Mouse (Mus musculus) kidney, embryonic 16.5 days (tissue): ENCODE measurements at regions not wholly inside any gene's neighbourhood (a gene's known extent, or its start where the extent isn't known, plus 50 kb on each side); places are given as distances from the start of the nearest gene placed in this dataset.

Experiments used
- ATAC-seq: fragments of 200-750 bp; cut with Nextera tagmentation; 2 replicates; pipeline ENCODE4 v1.8.0; 2017; ENCODE audit warnings: moderate TSS enrichment; ENCODE audit not compliant: low FRiP score, low TSS enrichment
- H3K27ac ChIP-seq: fragments of 300-500 bp; sonication (generic); 2 replicates; pipeline ENCODE4 v1.5.1; 2014; ENCODE audit warnings: low read length
- H3K27me3 ChIP-seq: fragments of 300-500 bp; sonication (generic); 2 replicates; pipeline ENCODE4 v1.6.1; 2014; ENCODE audit warnings: low read length, control low read depth, mixed read lengths; ENCODE audit not compliant: insufficient read depth
- H3K36me3 ChIP-seq: fragments of 300-500 bp; sonication (generic); 2 replicates; pipeline ENCODE4 v1.6.1; 2014; ENCODE audit warnings: low read length, control low read depth, mixed read lengths; ENCODE audit not compliant: insufficient read depth
- H3K4me1 ChIP-seq: fragments of 300-500 bp; sonication (generic); 2 replicates; pipeline ENCODE4 v1.6.1; 2014; ENCODE audit warnings: low read length, control low read depth, mixed read lengths; ENCODE audit not compliant: insufficient read depth
- H3K4me2 ChIP-seq: fragments of 300-500 bp; sonication (generic); replicated peaks from 2 replicates; pipeline ENCODE4 v1.6.1; 2014; ENCODE audit warnings: low read depth, low read length
- H3K4me3 ChIP-seq: fragments of 300-500 bp; sonication (generic); 2 replicates; pipeline ENCODE4 v1.5.1; 2014; ENCODE audit warnings: mild to moderate bottlenecking, low read length
- H3K9ac ChIP-seq: fragments of 300-500 bp; sonication (generic); replicated peaks from 2 replicates; pipeline ENCODE4 v1.6.1; 2014; ENCODE audit warnings: low read length
- H3K9me3 ChIP-seq: fragments of 300-500 bp; sonication (generic); 2 replicates; pipeline ENCODE4 v1.6.1; 2016; ENCODE audit warnings: low read length, control low read depth
- WGBS: fragments of 180-500 bp; shearing (Covaris S2); extraction: QIAGEN DNeasy Blood & Tissue Kit; methylation state at CpG from one replicate; pipeline ENCODE4 v1.1.7; 2014; 5-methylcytosine and 5-hydroxymethylcytosine counted together

GRCm38 (mm10) chr15:7714641-7715040, 96.0 kb upstream of the Gdnf start:
- WGBS = 79% methylated on average over 1 of the region's 1 CpGs
- no peak for ATAC-seq
- Histone ChIP-seq H3K36me3 (no peaks in the 10 kb centered on the region), H3K9ac (no peak overlapping the region), H3K4me2 (no peak overlapping the region), H3K27ac (no peak overlapping the region), H3K27me3 (no peaks in the 10 kb centered on the region), H3K4me1 (no peaks in the 10 kb centered on the region), H3K9me3 (no peaks in the 10 kb centered on the region), H3K4me3 (no peak overlapping the region)

DNA sequence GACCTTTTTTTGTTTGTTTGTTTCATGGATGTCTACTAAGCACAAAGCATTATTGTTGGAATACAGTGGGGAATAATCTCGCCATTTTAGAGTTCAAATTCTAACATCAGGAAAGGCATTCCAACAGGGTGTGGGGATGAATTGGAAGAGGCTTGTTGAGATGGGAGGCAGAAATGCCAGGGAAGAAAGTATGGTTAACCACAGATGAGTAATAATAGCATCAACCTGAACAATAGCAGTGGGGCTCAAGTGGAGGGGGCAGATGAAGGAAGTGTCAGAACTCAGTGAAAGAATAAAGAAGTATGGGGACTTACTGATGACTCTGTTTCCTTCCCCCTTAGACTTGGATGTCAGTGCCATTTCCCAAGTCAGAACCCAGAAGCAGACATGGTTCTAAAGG, 94.5 kb upstream of the Gdnf start:
- H3K36me3 ChIP-seq = no peaks in the 10 kb centered on the region
- ATAC-seq = no peak
- H3K9ac ChIP-seq = no peak overlapping the region
- no peak overlapping the region for H3K27ac ChIP-seq
- no peaks in the 10 kb centered on the region for H3K27me3 ChIP-seq
- no peaks in the 10 kb centered on the region for H3K4me1 ChIP-seq
- H3K4me2 ChIP-seq = no peak overlapping the region
- H3K4me3 ChIP-seq = no peak overlapping the region
- 97% methylated on average over 1 of the region's 1 CpGs for WGBS
- H3K9me3 ChIP-seq = no peaks in the 10 kb centered on the region

DNA sequence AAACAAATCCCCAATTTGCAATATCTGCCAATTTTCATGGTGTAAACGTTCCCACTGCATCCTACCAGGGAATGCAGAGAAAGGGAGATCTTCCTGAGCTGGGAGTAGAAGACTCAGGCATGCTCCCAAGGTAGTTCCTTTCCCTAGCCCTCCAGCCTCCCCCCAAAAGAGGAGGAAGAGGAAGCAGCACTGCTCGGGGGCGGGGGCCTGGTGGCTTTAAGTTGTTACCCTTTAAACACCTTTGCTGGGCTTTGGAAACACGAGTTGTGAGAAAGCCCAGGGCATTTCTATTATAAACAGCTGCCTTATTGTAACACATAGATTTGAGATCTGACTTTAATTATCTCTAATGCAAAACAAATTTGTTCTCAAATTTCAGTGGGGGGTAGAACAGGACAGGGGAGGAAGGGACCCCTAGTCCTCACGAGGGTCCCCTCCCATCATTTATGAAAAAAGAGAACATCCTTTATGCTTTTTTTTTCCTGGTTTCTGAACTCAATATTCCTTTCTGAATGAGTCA, 87.4 kb upstream of the Gdnf start:
- Histone ChIP-seq H3K4me3 (no peak overlapping the region), H3K36me3 (no peaks in the 10 kb centered on the region), H3K9ac (no peak overlapping the region), H3K4me2 (no peak overlapping the region), H3K27me3 (no peaks in the 10 kb centered on the region), H3K4me1 (no peaks in the 10 kb centered on the region), H3K27ac (no peak overlapping the region), H3K9me3 (no peaks in the 10 kb centered on the region)
- 41% methylated on average over 5 of the region's 5 CpGs for WGBS
- no peak for ATAC-seq

- WGBS = 90% methylated on average over 2 of the region's 2 CpGs
- H3K4me2 ChIP-seq = no peak overlapping the region
- ATAC-seq = no peak
Measured at GRCm38 (mm10) chr15:7723770-7724169, 86.9 kb upstream of the Gdnf start.

GRCm38 (mm10) chr15:7725505-7725904, 85.1 kb upstream of the Gdnf start:
- Histone ChIP-seq H3K36me3 (no peaks in the 10 kb centered on the region), H3K9ac (no peak overlapping the region), H3K4me1 (no peaks in the 10 kb centered on the region), H3K4me3 (no peak overlapping the region), H3K27me3 (no peaks in the 10 kb centered on the region), H3K4me2 (no peak overlapping the region), H3K9me3 (no peaks in the 10 kb centered on the region), H3K27ac (no peak overlapping the region)
- 53% methylated on average over 4 of the region's 4 CpGs for WGBS
- no peak for ATAC-seq

More at GRCm38 (mm10) chr15:7723770-7724169, 86.9 kb upstream of the Gdnf start:
- no peaks in the 10 kb centered on the region for H3K9me3 ChIP-seq
- H3K27me3 ChIP-seq = no peaks in the 10 kb centered on the region
- H3K4me1 ChIP-seq = no peaks in the 10 kb centered on the region
- no peaks in the 10 kb centered on the region for H3K36me3 ChIP-seq
- H3K27ac ChIP-seq = no peak overlapping the region
- no peak overlapping the region for H3K4me3 ChIP-seq
- no peak overlapping the region for H3K9ac ChIP-seq

DNA sequence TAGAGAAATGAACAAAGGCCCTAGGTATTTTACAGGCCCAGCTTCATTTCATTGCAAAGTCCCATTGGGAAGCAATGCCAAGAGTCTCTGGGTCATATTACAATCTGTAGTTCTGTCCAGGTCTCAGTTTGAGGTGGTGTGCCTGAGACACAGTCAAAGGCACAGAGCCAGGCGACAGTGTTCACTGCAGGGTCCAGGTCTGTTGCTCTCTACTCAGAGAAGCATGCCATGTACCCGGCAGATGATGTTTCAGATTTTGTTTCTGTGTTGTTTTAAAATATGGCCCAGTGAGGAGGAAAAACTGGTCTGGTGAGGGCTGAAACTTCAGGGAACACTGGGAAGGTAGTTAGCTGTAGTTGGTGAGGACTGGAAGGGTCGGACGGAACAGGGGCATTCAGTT, 63.1 kb upstream of the Gdnf start:
- no peaks in the 10 kb centered on the region for H3K27me3 ChIP-seq
- H3K36me3 ChIP-seq = no peaks in the 10 kb centered on the region
- H3K4me3 ChIP-seq = no peak overlapping the region
- no peaks in the 10 kb centered on the region for H3K4me1 ChIP-seq
- H3K4me2 ChIP-seq = no peak overlapping the region
- ATAC-seq = no peak
- H3K9ac ChIP-seq = no peak overlapping the region
- no peaks in the 10 kb centered on the region for H3K9me3 ChIP-seq
- 82% methylated on average over 4 of the region's 4 CpGs for WGBS
- H3K27ac ChIP-seq = no peak overlapping the region

- H3K27ac ChIP-seq = no peak overlapping the region
- H3K36me3 ChIP-seq = no peaks in the 10 kb centered on the region
- H3K4me2 ChIP-seq = no peak overlapping the region
- H3K4me1 ChIP-seq = no peaks in the 10 kb centered on the region
- H3K9me3 ChIP-seq = no peaks in the 10 kb centered on the region
- ATAC-seq = no peak
- no peaks in the 10 kb centered on the region for H3K27me3 ChIP-seq
- 86% methylated on average over 5 of the region's 5 CpGs for WGBS
- no peak overlapping the region for H3K9ac ChIP-seq
- no peak overlapping the region for H3K4me3 ChIP-seq
Measured at GRCm38 (mm10) chr15:7750441-7750840, 60.2 kb upstream of the Gdnf start.
